Mouse (Mus musculus) embryo, embryonic 11 days (tissue): ENCODE measurements around the gene Myo10.
"Not testable (repeated sequence)": the region's sequence is repeated elsewhere in the genome, so short reads cannot be mapped to it uniquely, and the experiment has no call there.

Experiments
- DNase-seq: peaks from one replicate; pipeline ENCODE4 v3.0.0-alpha.2; 2015

Gene Myo10

DNA sequence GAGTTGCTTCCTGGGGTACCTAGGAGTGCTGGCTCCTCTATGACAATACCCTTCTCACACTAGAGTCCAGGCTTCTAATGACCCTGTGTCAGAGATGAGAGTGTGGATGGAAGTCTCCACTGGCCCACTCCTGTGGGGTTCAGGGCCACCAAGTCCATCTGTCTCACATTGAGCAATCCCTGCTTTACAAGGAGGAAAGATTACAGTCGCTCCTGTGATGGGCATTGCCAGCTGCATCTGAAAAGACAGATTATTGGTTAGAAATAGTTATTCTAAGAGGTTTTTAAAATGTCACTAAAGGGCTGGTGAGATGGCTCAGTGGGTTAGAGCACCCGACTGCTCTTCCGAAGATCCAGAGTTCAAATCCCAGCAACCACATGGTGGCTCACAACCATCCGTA lies 72.4 kb downstream of the Myo10 start:
- DNase-seq, result no peak

GRCm38 (mm10) chr15:25695253-25695652 lies 72.9 kb downstream of the Myo10 start:
- DNase-seq, result no peak

GRCm38 (mm10) chr15:25695883-25696282 lies 73.6 kb downstream of the Myo10 start:
- no peak for DNase-seq

- DNase-seq, result no peak
These were observed 74.3 kb downstream of the Myo10 start for GRCm38 (mm10) chr15:25696660-25697059.

GRCm38 (mm10) chr15:25699032-25699557 lies 76.8 kb downstream of the Myo10 start:
- no peak for DNase-seq

DNA sequence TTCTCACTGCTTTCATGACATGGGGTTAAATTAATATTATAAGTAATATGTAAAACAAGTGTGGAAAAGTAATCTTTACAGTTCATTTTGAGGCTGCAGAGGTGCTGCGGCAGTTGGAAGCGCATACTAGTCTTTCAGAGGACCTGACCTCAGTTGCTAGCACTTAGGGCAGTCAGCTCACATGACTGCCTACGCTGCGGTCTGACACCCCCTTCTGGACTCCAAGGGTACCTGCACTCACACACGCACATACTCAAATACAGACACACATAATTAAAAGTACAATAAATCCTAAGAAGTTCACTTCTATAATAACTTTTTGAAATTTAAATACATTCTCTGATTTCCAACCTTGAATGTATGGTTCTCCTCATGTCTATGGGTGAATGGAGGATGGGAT lies 80.3 kb downstream of the Myo10 start:
- no peak for DNase-seq

- DNase-seq, result no peak
These were observed 82.7 kb downstream of the Myo10 start for GRCm38 (mm10) chr15:25704809-25705585.

GRCm38 (mm10) chr15:25706874-25707554 lies 84.7 kb downstream of the Myo10 start:
- no peak for DNase-seq

- DNase-seq, result no peak
These were observed 85.6 kb downstream of the Myo10 start for GRCm38 (mm10) chr15:25707891-25708290.

- DNase-seq, result no peak
These were observed 88.6 kb downstream of the Myo10 start for GRCm38 (mm10) chr15:25710876-25711275.

- no peak for DNase-seq
These were observed 90.6 kb downstream of the Myo10 start for GRCm38 (mm10) chr15:25712877-25713276.

GRCm38 (mm10) chr15:25713587-25714361 lies 91.4 kb downstream of the Myo10 start:
- DNase-seq, result no peak

GRCm38 (mm10) chr15:25715218-25715995 lies 93.1 kb downstream of the Myo10 start:
- DNase-seq, result no peak

GRCm38 (mm10) chr15:25715996-25716395 lies 93.7 kb downstream of the Myo10 start:
- DNase-seq, result no peak

- DNase-seq, result peak; percentile 85
These were observed 94.7 kb downstream of the Myo10 start for GRCm38 (mm10) chr15:25717006-25717405.

- not testable (repeated sequence) for DNase-seq
These were observed 95.8 kb downstream of the Myo10 start for GRCm38 (mm10) chr15:25718104-25718503.

- no peak for DNase-seq
These were observed 96.9 kb downstream of the Myo10 start for GRCm38 (mm10) chr15:25719270-25719669.

DNA sequence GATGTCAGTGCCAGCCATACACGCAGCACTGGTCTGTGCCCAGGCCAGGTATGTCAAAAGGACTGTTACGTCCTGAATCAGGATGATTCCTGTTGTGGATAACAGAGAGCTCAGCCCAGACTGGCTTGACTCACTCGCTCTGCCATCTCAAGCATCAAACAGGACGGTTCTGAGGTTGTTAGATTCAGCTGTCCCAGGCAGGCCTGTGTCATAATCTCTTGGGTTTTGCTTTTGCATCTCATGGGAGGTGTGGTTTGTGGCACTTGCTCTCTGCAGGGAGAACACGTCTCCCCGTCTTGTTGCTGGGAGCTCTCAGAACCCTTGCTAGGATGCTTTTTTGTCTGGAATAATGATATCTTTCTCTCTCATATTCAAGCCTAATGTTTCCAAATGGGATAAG lies 97.9 kb downstream of the Myo10 start:
- no peak for DNase-seq

DNA sequence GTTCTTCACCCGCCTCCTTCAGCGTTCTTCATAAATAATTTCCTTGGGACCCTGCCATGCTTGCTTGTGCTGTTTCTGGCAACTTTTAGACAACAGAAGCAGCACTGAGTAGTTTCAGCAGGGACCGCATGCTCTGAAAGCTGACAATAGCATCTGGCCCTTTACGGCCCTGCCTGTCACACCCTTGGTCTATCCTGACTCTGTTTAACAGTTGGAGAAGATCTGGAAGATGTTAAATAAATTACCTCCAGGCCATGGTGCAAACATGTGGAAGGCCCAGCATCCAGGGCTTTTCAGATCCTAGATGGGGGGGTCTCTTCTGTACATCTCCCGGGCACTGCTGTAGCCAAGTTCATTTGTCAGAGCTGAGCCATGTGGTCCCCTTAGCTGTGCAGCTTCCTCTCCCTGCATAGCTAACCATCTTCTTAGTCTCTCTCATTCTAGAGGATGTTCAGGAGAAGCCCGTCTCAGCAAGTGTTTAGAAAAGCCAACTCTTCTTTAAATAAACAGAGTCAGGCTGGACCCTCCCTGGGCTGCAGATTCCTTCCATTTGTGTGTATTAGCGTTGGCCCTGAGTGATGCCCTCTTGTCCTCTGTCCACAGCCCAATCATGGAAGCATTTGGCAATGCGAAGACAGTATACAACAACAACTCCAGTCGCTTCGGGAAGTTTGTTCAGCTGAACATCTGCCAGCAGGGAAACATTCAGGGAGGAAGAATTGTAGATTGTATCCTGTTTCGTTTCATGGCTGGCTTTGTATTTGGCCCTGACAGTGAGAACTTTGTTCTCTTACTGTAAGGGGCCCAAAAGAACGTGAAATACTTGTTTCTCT lies 101.2 kb downstream of the Myo10 start:
- peak; percentile 22 for DNase-seq

DNA sequence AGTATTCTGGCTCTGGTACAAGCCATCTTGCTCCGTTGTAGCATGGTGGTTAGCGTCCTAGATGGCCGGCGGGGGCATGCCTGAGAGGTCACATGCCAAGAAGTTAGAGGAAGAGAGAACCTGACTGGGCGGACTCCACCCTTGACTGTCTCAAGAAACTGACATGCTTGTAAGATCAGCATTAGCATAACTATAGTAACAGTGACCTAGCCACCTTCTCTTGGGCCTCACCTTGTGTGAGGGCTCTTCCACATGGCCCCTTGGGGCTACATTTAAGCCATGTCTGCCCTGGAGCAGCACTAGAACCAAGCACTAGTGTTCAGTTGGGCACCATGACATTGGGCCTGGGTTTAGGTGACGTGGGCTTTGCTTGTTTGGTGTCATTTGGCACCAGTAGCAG lies 102.2 kb downstream of the Myo10 start:
- no peak for DNase-seq

- no peak for DNase-seq
These were observed 104.5 kb downstream of the Myo10 start for GRCm38 (mm10) chr15:25726814-25727213.

GRCm38 (mm10) chr15:25728501-25728900 lies 106.2 kb downstream of the Myo10 start:
- DNase-seq, result no peak
